Mouse (Mus musculus) liver, adult 2 months (tissue): ENCODE measurements around the gene Ndufb4.

ENCODE experiments used
- CTCF ChIP-seq: fragments of 200-500 bp; IDR thresholded peaks from 2 replicates; pipeline ENCODE4 v1.5.1; 2011; ENCODE audit warnings: low read depth, low read length, control low read depth
- POLR2A ChIP-seq: fragments of 200-500 bp; IDR thresholded peaks from 2 replicates; pipeline ENCODE4 v1.6.1; 2011; ENCODE audit warnings: low read length, control low read depth; ENCODE audit not compliant: insufficient read depth; ENCODE audit errors: extremely low read depth

GRCm38 (mm10) chr16:37682309-37682975 is 28.2 kb upstream of the Ndufb4 start:
- TF ChIP-seq POLR2A (no peak), CTCF (peak; percentile 88)
